ENCODE assay signal across 40 mouse cellular contexts in the genomic region with DNA sequence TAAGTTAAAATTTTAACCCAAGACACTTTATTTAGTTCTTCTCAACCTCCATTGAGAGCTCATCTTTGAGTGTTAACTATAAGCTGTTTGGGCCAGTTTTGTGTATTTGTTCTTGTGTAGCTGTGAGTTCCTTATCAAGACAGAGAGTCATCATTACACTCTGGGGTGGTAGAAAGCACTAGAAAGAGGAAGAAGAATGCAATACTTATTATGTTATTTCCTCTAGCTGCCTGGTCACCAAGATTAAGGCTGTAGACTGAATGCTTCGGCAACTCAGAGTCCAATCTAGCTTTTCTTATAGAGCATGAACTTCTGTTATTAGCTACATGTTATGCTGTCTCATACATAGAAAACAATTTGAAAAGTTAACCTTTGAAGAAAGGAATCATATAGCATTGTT. TPM values are rescaled to one million over a fixed set of nuclear protein-coding genes. Genes with fewer than 3 reads are reported as not detected.
"Had no signal": no experiment of that assay in that cellular context is flagged by ENCODE, and none has a peak within 500 bp of the region (broad histone marks: within the 10 kb centered on the region; RNA-seq: fewer than 3 reads in every experiment).

No protein-coding gene starts in this region.

- DNase-seq: gastrocnemius, postnatal 10 days; gastrocnemius, postnatal 25 days; heart, adult 18-20 months; heart, postnatal 10 days; heart, postnatal 4 days; kidney, adult 11 months; kidney, adult 2 months; kidney, adult 9 months; kidney, postnatal 14 days; kidney, postnatal 36 days; layer of hippocampus, adult 9-11 months; layer of hippocampus, postnatal 36 days; left cerebral cortex, postnatal 4 days had no signal

- H3K4me1 ChIP-seq: liver, embryonic 12.5 days had no signal

- H3K27ac ChIP-seq: heart, embryonic 10.5 days; hindbrain, embryonic 13.5 days; hindbrain, embryonic 15.5 days; hindbrain, postnatal 0 days; kidney, embryonic 15.5 days; kidney, postnatal 0 days; limb, embryonic 13.5 days; limb, embryonic 15.5 days; liver, embryonic 12.5 days; liver, embryonic 14.5 days had no signal

- H3K27me3 ChIP-seq: heart, embryonic 12.5 days; hindbrain, embryonic 13.5 days; hindbrain, embryonic 15.5 days; limb, embryonic 13.5 days; limb, embryonic 15.5 days; liver, embryonic 12.5 days had no signal

- H3K4me3 ChIP-seq: heart, embryonic 10.5 days; heart, embryonic 12.5 days; hindbrain, embryonic 13.5 days; hindbrain, embryonic 15.5 days; kidney, embryonic 15.5 days; limb, embryonic 13.5 days; limb, embryonic 15.5 days; liver, embryonic 12.5 days had no signal

- H3K36me3 ChIP-seq: heart, embryonic 10.5 days; heart, embryonic 12.5 days; hindbrain, embryonic 13.5 days; hindbrain, embryonic 15.5 days; kidney, embryonic 15.5 days; limb, embryonic 13.5 days; limb, embryonic 15.5 days; liver, embryonic 12.5 days had no signal

- ATAC-seq: hindbrain, postnatal 0 days; intestine, embryonic 16.5 days; liver, embryonic 12.5 days had no signal

- H3K9me3 ChIP-seq: heart, embryonic 10.5 days; heart, embryonic 12.5 days; hindbrain, embryonic 13.5 days; hindbrain, embryonic 15.5 days; kidney, embryonic 15.5 days; limb, embryonic 13.5 days; limb, embryonic 15.5 days; liver, embryonic 12.5 days had no signal

RNA-seq across cellular contexts. Expression of a gene that starts 1.9 kb away (rescaled TPM):
- total RNA-seq: granulocyte monocyte progenitor cell, adult 5-6 weeks; heart, adult 18-20 months; heart, adult 8-10 months; heart, postnatal 10 days; heart, postnatal 25 days; hindbrain, postnatal 0 days; layer of hippocampus, adult 18-20 months; layer of hippocampus, adult 8-10 months; layer of hippocampus, postnatal 14 days; layer of hippocampus, postnatal 36 days; left cerebral cortex, adult 18-20 months; left cerebral cortex, postnatal 10 days; left cerebral cortex, postnatal 25 days; left cerebral cortex, postnatal 4 days had no signal
- polyA plus RNA-seq: hindbrain, embryonic 11.5 days; hindbrain, embryonic 13.5 days; hindbrain, postnatal 0 days; intestine, embryonic 14.5 days; intestine, embryonic 16.5 days; kidney, postnatal 0 days; large intestine, adult 2 months; liver, adult 2 months; liver, embryonic 12.5 days; liver, embryonic 14.5 days had no signal

RNA-seq across cellular contexts. Expression of a gene that starts 10.5 kb away (rescaled TPM):
- total RNA-seq: granulocyte monocyte progenitor cell, adult 5-6 weeks; heart, adult 18-20 months; heart, adult 8-10 months; heart, postnatal 10 days; heart, postnatal 25 days; heart, postnatal 4 days; hindbrain, postnatal 0 days; layer of hippocampus, adult 18-20 months; layer of hippocampus, adult 8-10 months; layer of hippocampus, postnatal 14 days; layer of hippocampus, postnatal 36 days; left cerebral cortex, adult 18-20 months; left cerebral cortex, adult 8-10 months; left cerebral cortex, postnatal 10 days; left cerebral cortex, postnatal 25 days; left cerebral cortex, postnatal 4 days; liver, adult 2 months had no signal
- polyA plus RNA-seq: heart, embryonic 12.5 days; heart, embryonic 14.5 days; hindbrain, embryonic 15.5 days; hindbrain, postnatal 0 days; intestine, embryonic 14.5 days; large intestine, adult 2 months; liver, adult 2 months had no signal
